Mouse (Mus musculus): ENCODE data around the gene N4bp1.

The N4bp1 gene

DNA sequence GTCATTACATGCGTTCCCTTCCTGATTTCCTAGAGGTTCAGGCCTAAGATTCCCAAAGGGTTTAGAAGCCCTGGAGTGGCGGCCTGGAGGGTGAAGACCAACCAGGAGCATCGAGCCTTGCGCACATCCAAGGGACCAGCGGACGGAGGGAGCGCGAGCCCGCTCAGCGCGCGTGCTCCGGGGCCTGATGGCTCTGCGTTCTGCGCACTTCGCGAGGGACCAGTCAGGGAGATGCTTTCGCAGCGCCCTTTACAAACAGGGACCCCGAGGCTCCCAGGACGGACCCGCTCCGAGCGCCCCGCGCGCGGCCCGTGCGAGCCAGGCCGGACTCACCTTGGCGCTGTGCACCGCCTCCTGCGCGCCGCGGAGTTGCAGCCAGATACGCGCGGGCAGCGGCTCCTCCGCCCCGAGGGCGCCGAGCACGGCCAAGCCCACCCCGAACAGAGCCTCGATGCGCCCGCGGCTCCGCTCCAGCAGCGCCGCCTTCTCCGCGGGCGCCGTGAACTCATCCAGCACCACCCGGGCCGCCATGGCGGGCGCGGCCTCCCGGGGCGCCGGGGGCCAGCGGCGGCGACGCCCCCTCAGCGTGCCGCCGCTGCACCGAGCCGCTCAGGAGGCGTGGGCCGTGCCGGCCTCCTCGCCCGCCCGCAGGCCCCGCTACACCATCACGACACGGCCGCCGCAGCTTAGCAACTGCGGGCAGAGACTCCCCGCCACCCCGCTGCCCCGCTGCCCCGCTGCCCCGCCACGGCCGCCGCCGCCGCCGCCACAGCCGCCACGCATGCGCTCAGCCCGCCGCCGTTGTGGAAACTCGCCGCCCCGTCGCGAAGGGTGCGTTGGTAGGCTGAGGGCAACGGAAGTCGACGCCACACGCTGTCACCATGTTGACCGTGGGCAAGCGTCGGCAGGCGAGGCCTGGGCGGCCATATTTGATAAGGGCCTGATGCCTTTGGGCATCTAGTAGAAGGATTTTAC lies at the start of gene N4bp1:
Gene N4bp1 (minus strand): TSS at position 770 of the 975 bp plus-strand sequence.
- DNase-seq (ENCODE audit: low spot score): peak; percentile 87

DNA sequence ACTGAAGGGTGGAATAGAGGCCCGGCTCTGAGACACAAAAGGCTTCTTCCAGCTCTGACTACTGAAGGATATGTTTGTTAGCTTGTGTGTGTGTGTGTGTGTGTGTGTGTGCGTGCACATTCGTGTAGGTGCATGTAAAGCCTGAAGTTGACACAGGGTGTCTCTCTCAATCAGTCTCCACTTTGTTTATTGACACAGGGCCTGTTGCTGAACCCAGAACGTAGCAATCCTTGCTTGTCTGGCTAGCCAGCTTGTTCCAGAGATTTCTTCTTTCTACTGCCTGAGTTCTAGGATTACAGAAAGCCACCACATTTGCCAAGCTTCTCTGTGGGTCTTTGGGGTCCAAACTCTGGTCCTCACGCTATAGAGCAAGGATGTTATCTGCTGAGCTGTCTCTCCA lies 49.8 kb upstream of the N4bp1 start:
- DNase-seq (ENCODE audit: low spot score): no peak

DNA sequence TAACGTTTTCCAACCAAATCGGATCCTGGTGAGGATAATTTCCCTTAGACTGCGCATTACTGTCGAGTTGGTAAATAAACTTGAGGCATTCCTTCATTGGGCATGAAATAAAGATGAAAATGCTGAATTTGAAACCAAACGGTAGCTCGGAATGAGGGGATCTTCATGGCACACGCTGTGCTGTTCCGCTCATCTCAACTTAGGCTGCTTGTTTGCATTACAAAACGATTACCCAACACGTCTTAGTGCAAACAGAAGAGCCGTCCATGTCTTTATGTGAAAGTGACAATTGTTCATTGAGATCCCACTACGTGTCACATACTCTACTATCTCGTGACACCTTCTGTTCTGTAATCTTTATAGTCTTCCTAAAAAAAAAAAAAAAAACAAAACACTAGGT lies 49.3 kb upstream of the N4bp1 start:
- DNase-seq (ENCODE audit: low spot score): no peak

DNA sequence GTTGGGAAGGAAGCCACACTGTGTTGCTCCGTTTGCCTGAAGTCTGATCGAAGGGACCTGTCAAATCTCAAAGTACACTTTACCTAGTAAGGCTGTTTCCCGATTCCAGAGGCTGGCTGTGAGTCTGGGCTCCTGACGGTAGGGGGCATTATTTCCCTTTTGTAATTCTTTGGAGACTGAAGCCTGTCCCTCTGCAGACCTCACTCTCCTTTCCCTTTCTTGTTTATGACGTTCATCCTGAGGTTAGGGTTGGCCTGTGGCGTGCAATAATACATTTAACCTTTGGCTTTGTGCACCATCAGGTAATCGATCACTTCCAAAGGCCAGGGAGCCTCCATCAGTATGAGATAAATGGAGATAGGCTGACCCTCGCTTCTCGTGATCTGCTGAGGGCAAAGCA lies 48.8 kb upstream of the N4bp1 start:
- DNase-seq (ENCODE audit: low spot score): peak; percentile 25

DNA sequence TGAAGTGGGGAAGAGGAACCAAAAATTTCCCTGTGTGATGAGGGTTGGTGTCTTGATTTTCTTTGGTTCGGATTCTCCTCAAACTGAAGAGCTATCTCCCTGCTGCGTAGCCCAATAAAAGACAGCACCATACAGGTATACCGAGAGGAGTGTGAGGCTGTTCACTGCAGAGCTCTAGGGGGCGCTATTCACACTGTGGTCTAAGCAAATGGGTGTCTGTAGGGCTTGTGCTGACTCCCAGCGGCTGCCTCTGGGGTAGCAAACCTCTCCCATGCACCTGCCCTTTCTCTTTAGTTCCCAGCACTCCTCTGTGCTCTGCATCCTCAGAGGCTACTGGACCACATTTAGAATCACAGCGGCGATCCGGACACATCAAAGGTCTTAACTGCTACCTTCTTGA lies 41.2 kb upstream of the N4bp1 start:
- no peak for DNase-seq (ENCODE audit: low spot score)

DNA sequence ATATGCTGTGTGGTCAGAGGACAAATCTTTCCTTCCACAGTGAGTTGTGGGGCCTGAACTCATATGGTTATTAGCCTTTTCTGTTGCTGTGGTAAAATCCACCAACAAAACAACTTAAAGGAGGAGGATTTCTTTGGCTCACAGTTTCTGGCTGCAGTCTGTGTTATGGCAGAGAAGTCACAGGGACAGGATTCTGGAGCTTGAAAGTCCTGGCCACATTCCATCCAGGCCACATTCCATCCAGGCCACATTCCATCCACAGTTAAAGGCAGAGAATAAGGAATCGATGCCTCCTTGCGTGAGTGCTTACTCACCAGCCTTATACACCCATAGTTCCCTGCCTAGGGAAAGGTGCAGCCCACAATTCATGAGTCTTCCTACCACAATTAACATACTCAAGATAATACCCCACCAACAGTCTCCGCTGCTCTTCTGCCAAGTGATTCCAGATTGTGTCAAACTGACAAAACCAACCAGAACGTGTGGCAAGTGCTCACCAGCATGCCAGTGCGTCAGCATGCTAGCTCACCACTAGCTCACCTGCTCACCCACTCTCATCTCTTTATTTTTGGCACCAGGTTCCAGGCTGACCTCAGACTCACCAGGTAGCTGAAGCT lies 38.3 kb upstream of the N4bp1 start:
- no peak for DNase-seq (ENCODE audit: low spot score)

DNA sequence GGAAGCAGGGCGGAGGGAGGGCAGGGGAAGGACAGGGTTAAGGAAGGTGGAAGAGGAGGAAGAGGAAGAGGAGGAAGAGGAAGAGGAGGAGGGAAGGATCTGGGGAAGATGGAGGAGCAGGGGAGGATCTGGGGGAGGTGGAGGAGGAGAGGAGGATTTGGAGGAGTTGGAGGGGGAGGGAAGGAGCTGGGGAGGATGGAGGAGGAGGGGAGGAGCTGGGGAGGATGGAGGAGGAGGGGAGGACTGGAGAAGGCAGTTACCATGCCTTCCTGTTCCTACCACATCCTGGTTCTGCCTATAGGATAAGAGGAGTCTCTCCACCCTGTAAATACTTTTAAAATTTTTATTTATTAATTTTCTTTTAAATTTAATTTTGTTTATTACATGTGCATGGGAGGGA lies 37.6 kb upstream of the N4bp1 start:
- DNase-seq (ENCODE audit: low spot score): no peak

DNA sequence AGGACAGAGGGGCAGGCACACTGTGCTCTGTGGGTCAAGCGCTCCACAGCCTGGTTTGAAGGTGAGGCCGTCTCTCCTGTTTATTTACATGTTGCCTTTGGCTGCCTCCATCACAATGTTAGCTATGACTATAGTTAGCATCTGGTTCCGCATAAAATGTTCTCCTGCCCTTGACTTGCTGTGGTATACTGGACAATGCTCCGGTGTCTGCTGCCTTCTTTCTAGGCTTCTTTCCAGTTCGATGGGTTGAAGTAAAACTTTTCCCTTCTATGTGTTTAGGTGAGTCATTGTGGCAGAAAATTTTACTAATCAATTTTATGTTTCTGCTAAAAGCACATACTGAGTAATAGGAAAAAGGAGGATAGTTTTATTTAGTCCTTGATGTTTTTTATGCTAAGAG lies 37.1 kb upstream of the N4bp1 start:
- DNase-seq (ENCODE audit: low spot score): no peak

DNA sequence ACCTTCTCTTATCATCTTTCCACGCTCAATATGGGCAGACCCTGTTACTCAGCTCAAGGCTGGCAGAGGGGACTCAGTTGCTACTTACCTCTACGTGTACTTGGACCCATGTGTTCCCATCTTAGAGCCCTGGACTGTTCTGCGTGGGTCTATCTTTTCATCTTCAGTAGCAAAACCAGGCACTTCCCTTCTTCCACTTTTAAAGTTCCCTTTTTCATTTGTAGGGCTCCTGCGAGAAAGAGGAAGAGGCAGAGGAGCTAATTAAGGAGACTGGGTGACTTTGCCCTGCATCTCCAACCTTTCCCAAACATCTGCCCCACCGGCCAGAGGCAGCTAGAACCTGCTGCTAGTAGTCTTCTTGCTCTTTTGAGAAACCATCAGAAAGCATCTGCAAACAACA lies 35.9 kb upstream of the N4bp1 start:
- DNase-seq (ENCODE audit: low spot score): no peak

DNA sequence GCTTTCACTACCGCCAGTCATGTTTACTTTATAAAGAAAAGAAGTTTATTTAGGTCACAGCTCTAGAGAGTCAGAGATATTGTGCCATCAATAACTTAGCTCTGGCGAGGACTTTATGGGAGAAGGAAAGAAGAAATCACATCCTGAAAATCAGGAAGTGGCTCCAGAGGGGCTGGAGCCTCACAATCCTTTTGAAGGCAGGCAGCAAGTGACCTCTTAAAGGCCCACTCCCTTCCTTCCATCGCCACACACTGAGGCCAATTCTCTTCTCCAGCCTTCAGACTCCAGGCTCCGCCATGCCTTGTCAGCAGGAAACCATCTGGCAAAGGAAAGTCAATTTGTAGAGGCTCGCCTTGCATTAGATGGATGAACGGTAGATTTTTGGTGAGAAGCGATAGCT lies 35.4 kb upstream of the N4bp1 start:
- DNase-seq (ENCODE audit: low spot score): no peak

DNA sequence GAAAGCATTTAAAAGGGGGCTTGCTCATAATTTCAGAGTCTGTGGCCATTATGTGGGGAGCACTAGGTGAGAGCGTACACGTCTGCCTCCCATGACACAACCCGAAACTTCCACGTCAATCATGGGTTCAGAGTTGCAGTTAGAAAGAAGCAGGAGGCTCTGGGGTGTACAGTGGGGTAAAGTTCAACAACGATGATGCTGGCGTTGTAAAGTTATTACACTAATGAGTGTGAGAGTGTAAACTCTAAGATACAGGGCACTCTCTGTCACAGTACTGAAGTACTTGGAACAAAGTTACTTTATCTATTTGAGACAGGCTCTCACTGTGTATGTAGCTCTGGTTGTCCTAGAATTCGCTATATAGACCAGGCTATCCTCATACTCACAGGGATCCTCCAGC lies 35.0 kb upstream of the N4bp1 start:
- no peak for DNase-seq (ENCODE audit: low spot score)

DNA sequence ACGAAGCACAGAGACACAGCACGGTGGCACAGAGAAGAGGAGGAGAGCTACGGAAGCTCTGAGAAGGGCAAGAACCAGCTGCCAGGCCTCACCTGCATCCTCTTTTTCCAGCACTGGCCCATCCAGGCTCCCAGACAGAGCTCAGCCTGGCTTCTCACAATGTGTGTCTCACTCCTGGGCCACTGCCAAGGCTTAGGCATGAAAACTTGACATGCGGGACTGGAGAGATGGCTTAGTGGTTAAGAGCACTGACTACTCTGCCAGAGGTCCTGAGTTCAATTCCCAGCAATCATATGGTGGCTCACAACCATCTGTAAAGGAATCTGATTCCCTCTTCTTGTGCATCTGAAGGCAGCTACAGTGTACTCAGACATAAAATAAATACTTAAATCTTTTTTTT lies 34.2 kb upstream of the N4bp1 start:
- no peak for DNase-seq (ENCODE audit: low spot score)

DNA sequence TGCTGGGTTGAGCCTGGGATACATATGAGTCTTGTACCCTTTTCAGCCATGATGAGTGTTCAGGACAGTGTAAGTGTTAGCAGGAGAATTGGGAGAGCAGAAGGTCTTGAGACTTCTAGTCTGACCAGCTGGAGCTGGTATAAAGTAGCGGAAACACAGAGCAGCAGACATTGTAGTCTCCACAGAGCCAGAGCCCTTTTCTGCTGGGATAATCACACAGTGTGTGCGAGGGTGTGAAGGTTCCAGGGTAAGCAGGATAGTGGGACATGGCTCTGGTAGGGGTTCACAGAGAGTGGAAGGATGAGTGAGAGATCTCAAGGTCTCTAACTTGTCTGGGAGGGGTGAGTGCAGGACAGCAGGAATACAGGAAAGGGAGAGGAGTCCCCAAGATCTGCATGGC lies 33.0 kb upstream of the N4bp1 start:
- no peak for DNase-seq (ENCODE audit: low spot score)

DNA sequence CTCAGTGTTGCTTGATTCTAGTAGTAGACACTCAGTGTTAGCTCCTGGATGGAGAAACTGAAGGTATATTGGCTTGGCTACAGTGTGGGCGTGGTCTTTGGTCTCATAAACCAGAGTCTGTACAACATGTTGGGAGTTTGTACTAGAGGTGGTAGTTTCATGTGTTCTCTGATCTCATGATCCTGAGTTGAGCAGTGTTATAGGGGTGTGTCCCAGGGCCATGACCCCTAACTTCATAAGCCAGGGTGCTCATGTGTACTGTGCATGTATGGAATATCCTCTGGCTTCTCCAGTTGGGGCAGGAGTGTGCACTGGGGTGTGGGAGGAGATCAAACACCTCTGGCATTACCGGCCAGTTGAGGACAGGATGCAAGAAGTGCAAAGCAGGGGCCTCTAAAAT lies 32.6 kb upstream of the N4bp1 start:
- DNase-seq (ENCODE audit: low spot score): no peak

DNA sequence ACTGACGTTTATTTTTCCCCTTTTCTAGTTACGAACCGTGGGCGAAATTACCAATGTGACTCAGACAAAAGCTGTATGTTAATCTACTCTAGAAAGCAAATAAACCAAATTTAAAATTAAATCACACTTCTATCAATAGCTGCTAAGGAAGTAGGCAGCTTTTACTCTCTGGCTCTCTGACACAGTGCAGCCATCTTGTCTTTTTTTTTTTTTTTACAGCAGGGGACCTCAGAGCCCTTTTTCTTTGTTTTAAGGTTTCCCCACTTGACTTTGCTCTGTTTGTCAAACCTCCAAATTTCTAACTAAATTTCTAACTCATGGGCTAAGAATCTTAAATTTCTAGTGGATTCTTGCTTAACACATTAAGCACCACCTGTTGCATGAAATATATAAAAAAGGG lies 31.3 kb upstream of the N4bp1 start:
- no peak for DNase-seq (ENCODE audit: low spot score)

DNA sequence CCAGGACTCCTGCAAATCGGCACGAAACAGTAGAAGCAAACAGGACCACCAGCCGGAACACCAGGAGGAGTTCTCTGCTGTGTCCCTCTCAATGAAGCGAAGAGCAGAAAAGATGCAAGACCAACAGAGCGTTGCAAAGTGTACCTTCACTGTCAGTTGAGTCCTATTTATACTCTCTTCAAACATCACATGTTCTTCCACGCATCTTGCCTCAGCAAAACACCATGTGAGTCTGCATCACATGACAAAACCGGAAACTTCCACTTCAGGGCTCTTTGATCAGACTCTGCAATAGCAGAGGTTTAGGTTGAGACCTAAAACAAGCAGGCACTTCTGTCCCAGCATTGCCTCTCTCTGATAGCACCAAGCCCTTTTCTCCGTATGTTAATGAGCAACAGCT lies 26.1 kb upstream of the N4bp1 start:
- DNase-seq (ENCODE audit: low spot score): no peak

DNA sequence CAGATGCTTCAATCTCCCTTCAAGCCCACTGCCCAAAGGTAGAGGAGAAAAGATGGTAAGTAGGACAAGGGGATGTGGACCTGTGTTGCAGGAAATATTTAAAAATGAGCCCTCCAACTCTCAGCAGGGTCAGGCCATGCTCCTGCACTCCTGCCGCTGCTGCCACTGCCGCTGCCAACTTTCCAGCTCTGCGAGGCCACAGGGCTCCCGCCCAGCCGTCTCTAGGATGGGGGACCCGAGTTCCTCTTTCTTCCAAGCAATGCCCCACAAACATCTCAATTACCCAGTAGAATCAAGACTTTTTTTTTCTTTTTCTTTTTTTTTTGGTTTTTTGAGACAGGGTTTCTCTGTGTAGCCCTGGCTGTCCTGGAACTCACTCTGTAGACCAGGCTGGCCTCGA lies 25.2 kb upstream of the N4bp1 start:
- DNase-seq (ENCODE audit: low spot score): no peak

DNA sequence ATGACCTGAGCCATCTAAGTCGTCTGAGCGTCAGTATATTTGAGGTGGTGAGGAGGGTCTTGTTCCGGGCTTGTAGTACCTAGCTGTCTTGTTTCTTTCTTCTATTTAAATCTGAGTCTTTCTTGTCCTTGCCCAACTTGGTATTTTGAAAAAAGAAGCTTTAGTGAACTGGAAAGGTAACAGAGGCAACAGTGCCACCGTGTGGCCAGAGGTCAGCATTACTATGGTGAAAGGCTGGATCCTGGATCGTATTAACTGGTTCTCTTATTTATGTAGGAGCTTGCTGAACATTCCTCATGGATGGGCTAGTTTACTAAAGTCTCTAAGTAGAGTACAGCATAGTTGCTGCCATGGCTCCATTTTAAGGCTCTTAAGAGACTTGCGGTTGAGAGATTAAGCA lies 23.5 kb upstream of the N4bp1 start:
- DNase-seq (ENCODE audit: low spot score): peak; percentile 59

DNA sequence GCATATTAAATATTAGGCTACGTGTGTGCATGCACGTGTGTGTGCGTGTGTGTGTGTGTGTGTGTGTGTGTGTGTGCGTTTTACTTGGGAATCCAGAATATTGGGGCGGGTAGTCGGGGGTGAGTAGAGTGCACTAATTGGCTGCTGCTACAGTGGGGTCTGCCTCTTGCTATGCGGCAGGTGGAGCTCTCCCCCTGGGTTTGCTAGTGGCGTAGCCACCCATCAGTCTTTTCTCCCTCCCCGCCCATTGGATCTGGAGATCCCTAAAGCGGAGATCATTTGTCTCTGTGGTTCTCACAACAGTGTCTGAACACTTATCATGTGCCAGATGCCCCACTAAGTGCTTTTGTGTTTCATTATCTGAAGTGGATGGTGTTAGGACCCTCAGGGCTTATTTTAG lies 19.9 kb upstream of the N4bp1 start:
- DNase-seq (ENCODE audit: low spot score): no peak

DNA sequence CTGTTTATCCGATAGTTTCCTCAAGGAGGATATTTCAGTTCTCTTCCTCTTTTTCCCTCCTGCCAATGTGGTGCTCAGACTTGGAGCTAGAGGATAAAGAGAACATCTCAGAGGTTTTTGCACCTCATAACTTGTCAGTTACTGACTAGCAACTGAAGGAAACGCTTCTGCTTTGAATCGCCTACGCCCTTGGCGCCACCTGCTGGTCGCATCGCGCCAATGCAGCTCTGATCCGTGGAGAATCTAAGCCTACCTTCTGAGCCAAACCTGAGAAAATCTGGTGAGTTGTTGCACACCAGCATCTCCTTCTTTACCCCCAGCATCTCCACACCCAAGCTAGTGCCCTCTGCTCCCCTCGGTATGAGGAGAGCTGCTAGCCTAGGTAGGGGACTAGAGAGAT lies 18.0 kb upstream of the N4bp1 start:
- peak; percentile 73 for DNase-seq (ENCODE audit: low spot score)

DNA sequence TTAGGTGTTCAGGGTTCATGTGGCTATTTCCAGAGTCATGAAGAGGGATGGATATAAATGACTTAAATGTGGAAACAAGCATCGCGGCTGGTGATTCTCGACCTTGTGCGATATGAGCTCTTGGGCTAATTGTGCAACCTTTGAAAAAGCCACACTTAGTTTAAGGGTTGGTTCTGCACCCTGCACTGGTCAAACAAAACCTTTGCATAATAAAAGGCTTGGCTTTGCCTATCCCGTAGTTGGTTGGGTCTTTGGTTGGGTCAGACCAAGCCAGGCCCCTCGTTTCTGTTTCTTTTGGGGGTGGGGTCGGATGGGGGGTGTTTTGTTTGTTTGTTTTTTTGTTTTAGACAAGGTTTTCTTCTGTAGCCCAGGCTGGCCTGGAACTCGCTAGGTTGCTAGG lies 17.6 kb upstream of the N4bp1 start:
- no peak for DNase-seq (ENCODE audit: low spot score)

DNA sequence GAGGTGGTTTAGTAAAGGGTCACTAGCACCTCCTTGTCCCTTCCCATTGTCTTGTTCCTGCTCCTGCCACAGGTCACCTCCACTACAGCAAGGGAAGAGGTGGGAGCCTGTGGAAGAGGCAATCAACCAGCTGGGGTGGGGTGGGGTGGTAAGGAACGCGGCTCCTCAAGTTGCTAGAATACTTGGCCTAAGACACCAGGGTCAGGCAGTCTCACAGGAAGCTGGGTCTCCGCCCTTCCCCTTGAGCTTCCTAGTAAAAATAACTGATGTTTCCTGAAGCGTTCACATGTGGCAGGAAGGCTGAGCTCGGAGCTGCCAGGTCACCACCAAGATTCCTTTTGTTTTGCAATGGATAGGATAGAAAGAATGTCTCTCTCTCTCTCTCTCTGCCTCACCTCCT lies 16.9 kb upstream of the N4bp1 start:
- no peak for DNase-seq (ENCODE audit: low spot score)

DNA sequence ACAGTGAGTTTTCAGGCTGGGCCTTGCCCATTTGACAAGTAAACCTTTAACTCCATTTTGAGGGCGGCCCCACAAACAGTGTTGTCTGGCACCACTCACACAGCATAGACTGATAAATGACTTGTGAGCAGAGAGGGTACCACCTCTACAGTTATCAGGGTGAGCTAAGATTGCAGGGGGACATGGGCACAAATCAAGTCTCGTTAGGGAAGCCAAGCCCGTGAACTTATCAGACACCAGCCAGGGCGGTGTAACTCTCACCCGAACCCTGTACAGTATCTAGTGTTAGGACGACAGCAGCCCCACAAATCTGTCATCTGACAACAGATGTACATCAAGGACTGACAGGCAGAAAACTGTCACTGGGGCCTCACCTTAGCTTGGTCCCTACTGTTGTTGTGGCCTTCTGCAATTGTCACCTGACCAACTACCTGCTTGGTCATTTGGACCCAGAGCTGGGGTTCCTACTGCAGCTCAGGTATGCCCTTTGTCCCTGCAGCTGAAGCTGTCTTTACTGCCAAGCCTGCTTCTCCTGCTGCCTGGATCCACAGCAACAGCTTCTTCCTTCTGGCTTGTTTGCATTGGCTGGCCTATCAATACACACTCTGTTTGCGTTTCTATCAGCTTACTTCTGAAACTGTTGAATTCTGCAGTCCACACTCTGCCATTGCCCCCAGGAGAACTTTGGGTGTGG lies 12.8 kb upstream of the N4bp1 start:
- DNase-seq (ENCODE audit: low spot score): no peak

Measured in left cerebral cortex, adult 11 months (tissue).